Mouse (Mus musculus): Measurements from ENCODE around the gene Cdc26. TPM values are rescaled to one million over a fixed set of nuclear protein-coding genes. Genes with fewer than 3 reads are reported as not detected.

Gene Cdc26
- polyA plus RNA-seq, 1 experiment, result not detected

GRCm38 (mm10) chr4:62389592-62390512 lies 18.6 kb downstream of the Cdc26 start:
- no peak overlapping the region for H3K27ac ChIP-seq (ENCODE audit: insufficient read depth, low read depth, low read length)
- H3K4me3 ChIP-seq (ENCODE audit: insufficient read depth, low read depth, low read length), result no peak overlapping the region
- H3K4me1 ChIP-seq (ENCODE audit: control insufficient read depth, insufficient read depth, low read length), result peaks cover 4% of the 10 kb centered on the region; the same call in 1 of the 2 replicates
- 90% methylated on average over 5 of the region's 5 CpGs for WGBS
- TF ChIP-seq POLR2A (IDR thresholded peaks at IDR 0.05; ENCODE audit: insufficient read depth, low read depth, low read length), result no peak
- TF ChIP-seq CTCF (IDR thresholded peaks at IDR 0.05; ENCODE audit: insufficient read depth, low read depth, low read length), result no peak

GRCm38 (mm10) chr4:62385439-62385838 lies 23.0 kb downstream of the Cdc26 start:
- WGBS, result 86% methylated on average over 7 of the region's 7 CpGs
- Histone ChIP-seq H3K4me1 (ENCODE audit: control insufficient read depth, insufficient read depth, low read length) (peaks cover 2% of the 10 kb centered on the region; the same call in 1 of the 2 replicates), H3K27ac (ENCODE audit: insufficient read depth, low read depth, low read length) (no peak overlapping the region), H3K4me3 (ENCODE audit: insufficient read depth, low read depth, low read length) (no peak overlapping the region)
- TF ChIP-seq POLR2A (IDR thresholded peaks at IDR 0.05; ENCODE audit: insufficient read depth, low read depth, low read length) (no peak), CTCF (IDR thresholded peaks at IDR 0.05; ENCODE audit: insufficient read depth, low read depth, low read length) (no peak)

- no peak for TF ChIP-seq CTCF (IDR thresholded peaks at IDR 0.05; ENCODE audit: insufficient read depth, low read depth, low read length)
- no peak for TF ChIP-seq POLR2A (IDR thresholded peaks at IDR 0.05; ENCODE audit: insufficient read depth, low read depth, low read length)
- no peak overlapping the region for H3K27ac ChIP-seq (ENCODE audit: insufficient read depth, low read depth, low read length)
- H3K4me3 ChIP-seq (ENCODE audit: insufficient read depth, low read depth, low read length), result no peak overlapping the region
- WGBS, result 86% methylated on average over 1 of the region's 1 CpGs
- H3K4me1 ChIP-seq (ENCODE audit: control insufficient read depth, insufficient read depth, low read length), result peaks cover 2% of the 10 kb centered on the region; the same call in 1 of the 2 replicates
These were observed 24.3 kb downstream of the Cdc26 start for GRCm38 (mm10) chr4:62384159-62384558.

- Histone ChIP-seq H3K4me1 (ENCODE audit: control insufficient read depth, insufficient read depth, low read length) (peaks cover 2% of the 10 kb centered on the region; the same call in 1 of the 2 replicates), H3K27ac (ENCODE audit: insufficient read depth, low read depth, low read length) (no peak overlapping the region), H3K4me3 (ENCODE audit: insufficient read depth, low read depth, low read length) (no peak overlapping the region)
- 88% methylated on average over 7 of the region's 7 CpGs for WGBS
- TF ChIP-seq CTCF (IDR thresholded peaks at IDR 0.05; ENCODE audit: insufficient read depth, low read depth, low read length), result no peak
- no peak for TF ChIP-seq POLR2A (IDR thresholded peaks at IDR 0.05; ENCODE audit: insufficient read depth, low read depth, low read length)
These were observed 24.7 kb downstream of the Cdc26 start for GRCm38 (mm10) chr4:62383752-62384151.

- TF ChIP-seq CTCF (IDR thresholded peaks at IDR 0.05; ENCODE audit: insufficient read depth, low read depth, low read length) (no peak), POLR2A (IDR thresholded peaks at IDR 0.05; ENCODE audit: insufficient read depth, low read depth, low read length) (no peak)
- H3K27ac ChIP-seq (ENCODE audit: insufficient read depth, low read depth, low read length), result no peak overlapping the region
- H3K4me3 ChIP-seq (ENCODE audit: insufficient read depth, low read depth, low read length), result no peak overlapping the region
- peaks cover 2% of the 10 kb centered on the region; the same call in 1 of the 2 replicates for H3K4me1 ChIP-seq (ENCODE audit: control insufficient read depth, insufficient read depth, low read length)
- 90% methylated on average over 6 of the region's 6 CpGs for WGBS
These were observed 25.2 kb downstream of the Cdc26 start for GRCm38 (mm10) chr4:62383207-62383606.

GRCm38 (mm10) chr4:62379724-62380381 lies 28.6 kb downstream of the Cdc26 start:
- TF ChIP-seq POLR2A (IDR thresholded peaks at IDR 0.05; ENCODE audit: insufficient read depth, low read depth, low read length) (no peak), CTCF (IDR thresholded peaks at IDR 0.05; ENCODE audit: insufficient read depth, low read depth, low read length) (no peak)
- WGBS, result 95% methylated on average over 9 of the region's 9 CpGs

GRCm38 (mm10) chr4:62376123-62376522 lies 32.3 kb downstream of the Cdc26 start:
- TF ChIP-seq POLR2A (IDR thresholded peaks at IDR 0.05; ENCODE audit: insufficient read depth, low read depth, low read length), result no peak
- TF ChIP-seq CTCF (IDR thresholded peaks at IDR 0.05; ENCODE audit: insufficient read depth, low read depth, low read length), result no peak

More at GRCm38 (mm10) chr4:62379724-62380381, 28.6 kb downstream of the Cdc26 start:
- no peak overlapping the region for H3K4me3 ChIP-seq (ENCODE audit: insufficient read depth, low read depth, low read length)
- no peak overlapping the region for H3K27ac ChIP-seq (ENCODE audit: insufficient read depth, low read depth, low read length)
- no peaks in the 10 kb centered on the region for H3K4me1 ChIP-seq (ENCODE audit: control insufficient read depth, insufficient read depth, low read length)

GRCm38 (mm10) chr4:62374342-62374741 lies 34.1 kb downstream of the Cdc26 start:
- no peaks in the 10 kb centered on the region for H3K4me1 ChIP-seq (ENCODE audit: control insufficient read depth, insufficient read depth, low read length)
- no peak overlapping the region for H3K4me3 ChIP-seq (ENCODE audit: insufficient read depth, low read depth, low read length)
- TF ChIP-seq POLR2A (IDR thresholded peaks at IDR 0.05; ENCODE audit: insufficient read depth, low read depth, low read length) (no peak), CTCF (IDR thresholded peaks at IDR 0.05; ENCODE audit: insufficient read depth, low read depth, low read length) (no peak)
- WGBS, result 56% methylated on average over 4 of the region's 4 CpGs
- no peak overlapping the region for H3K27ac ChIP-seq (ENCODE audit: insufficient read depth, low read depth, low read length)

More at GRCm38 (mm10) chr4:62376123-62376522, 32.3 kb downstream of the Cdc26 start:
- WGBS, result 98% methylated on average over 2 of the region's 2 CpGs
- Histone ChIP-seq H3K4me1 (ENCODE audit: control insufficient read depth, insufficient read depth, low read length) (no peaks in the 10 kb centered on the region), H3K4me3 (ENCODE audit: insufficient read depth, low read depth, low read length) (no peak overlapping the region), H3K27ac (ENCODE audit: insufficient read depth, low read depth, low read length) (no peak overlapping the region)

GRCm38 (mm10) chr4:62373668-62374067 lies 34.8 kb downstream of the Cdc26 start:
- 87% methylated on average over 7 of the region's 7 CpGs for WGBS
- H3K4me1 ChIP-seq (ENCODE audit: control insufficient read depth, insufficient read depth, low read length), result no peaks in the 10 kb centered on the region
- TF ChIP-seq CTCF (IDR thresholded peaks at IDR 0.05; ENCODE audit: insufficient read depth, low read depth, low read length) (no peak), POLR2A (IDR thresholded peaks at IDR 0.05; ENCODE audit: insufficient read depth, low read depth, low read length) (no peak)
- H3K27ac ChIP-seq (ENCODE audit: insufficient read depth, low read depth, low read length), result no peak overlapping the region
- no peak overlapping the region for H3K4me3 ChIP-seq (ENCODE audit: insufficient read depth, low read depth, low read length)
